Mouse (Mus musculus): ENCODE data around the gene C1qtnf1. TPM values are rescaled to one million over a fixed set of nuclear protein-coding genes. Genes with fewer than 3 reads are reported as not detected.

The C1qtnf1 gene
- total RNA-seq, 4 experiments from 2014 or later = 3.1 to 6.0 (median 3.6) TPM

DNA sequence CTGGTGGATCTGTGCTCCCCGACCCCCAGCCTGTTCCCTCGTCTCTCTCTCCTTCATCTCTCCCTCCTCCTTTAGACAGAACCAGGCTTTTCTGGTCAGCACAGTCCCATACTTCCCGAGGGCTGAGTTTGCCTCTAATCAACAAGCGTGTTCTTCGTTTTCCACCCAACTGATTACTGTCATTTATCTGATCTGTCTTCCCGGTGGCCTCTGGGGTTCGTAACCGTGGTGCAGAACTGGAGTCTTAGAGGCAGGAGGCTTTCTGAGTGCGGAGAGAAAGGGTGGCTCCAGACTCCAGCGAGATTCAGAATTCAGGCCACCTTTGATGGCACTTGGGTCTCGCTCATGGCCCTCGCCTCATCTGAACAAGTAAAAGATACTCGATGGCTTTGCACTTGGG, 6.1 kb downstream of the C1qtnf1 start:
- no peak for DNase-seq (ENCODE audit: low spot score in 2 of 2)

DNA sequence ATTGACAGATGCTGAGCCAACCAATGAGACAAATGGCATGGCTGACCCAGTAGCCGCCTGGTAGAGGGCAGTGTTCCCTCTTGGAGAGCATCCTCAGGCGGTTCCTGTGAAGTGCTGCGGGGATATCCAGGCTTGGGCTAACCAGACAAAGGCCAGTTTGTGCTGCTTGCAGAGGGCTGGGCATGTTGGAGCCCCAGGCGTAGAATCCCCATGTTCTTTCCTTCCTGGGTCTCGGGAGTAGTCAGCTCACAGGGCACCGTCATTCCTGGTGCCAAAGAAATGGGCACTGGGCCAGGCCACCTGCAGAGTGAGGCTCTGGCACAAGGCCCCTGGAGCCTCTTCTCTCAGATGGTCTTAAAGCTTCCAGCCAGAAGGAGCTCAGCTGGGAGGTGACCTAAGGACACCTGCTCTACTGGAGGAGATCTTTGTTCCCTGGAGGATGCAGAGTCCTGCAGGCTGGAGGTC, 8.5 kb downstream of the C1qtnf1 start:
- peak in 1 of 2 experiments; percentile 33 for DNase-seq (ENCODE audit: low spot score in 2 of 2)

DNA sequence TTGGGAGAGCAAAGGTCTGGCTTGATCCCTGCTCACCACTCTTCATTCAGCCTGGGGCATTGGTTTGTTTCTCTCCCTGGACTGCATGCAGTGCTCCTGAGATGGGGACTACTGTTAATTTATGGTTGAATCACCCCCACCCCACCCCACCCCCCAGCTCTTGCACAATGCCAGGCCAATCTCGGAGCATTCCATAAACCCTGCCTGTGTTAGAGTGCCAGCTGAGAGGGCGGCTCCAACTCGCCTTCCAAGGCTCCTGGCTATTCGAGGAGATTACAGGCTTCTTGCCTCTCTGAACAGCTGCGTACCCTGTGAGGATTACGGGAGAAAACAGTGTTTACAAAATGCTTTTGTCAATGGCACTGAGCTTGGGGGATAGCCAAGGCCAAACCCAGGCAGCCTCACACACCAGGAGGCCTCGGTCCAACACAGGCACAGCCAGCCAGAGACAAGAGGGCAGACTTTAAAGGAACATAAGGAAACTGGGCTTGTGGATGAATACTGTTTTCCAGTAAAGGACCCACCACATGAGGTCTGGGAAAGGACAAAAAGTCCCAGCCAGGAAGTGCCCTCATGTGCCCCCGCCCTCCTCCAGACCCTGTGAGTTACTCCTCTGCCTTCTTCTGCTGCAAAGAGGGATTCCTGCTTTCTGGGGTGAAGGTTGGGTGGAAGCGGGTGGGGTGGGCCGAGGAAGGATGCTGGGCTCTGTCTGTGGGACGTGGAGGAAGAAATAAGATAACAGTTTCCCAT, 10.8 kb downstream of the C1qtnf1 start:
- no peak for DNase-seq (ENCODE audit: low spot score in 2 of 2)

DNA sequence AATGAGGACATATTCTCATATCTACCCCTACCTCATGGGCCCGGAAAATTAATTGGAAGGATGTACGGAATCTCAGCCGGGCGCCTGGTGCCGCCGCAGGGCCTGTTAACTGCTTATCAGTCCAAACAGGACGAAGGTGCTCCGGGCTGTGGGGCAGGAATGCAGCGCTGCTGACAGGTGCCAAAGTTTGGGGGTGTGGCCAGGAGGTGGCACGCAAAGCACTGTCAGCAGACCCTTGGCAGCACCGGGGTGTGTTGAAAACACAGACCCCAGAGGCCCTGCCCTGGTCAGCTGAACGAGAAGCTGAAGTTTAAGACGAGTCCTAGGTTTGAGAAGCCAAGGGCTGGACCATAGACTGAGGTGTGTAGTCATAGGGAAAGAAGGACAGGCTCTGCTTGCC, 14.7 kb downstream of the C1qtnf1 start:
- no peak for DNase-seq (ENCODE audit: low spot score in 2 of 2)

DNA sequence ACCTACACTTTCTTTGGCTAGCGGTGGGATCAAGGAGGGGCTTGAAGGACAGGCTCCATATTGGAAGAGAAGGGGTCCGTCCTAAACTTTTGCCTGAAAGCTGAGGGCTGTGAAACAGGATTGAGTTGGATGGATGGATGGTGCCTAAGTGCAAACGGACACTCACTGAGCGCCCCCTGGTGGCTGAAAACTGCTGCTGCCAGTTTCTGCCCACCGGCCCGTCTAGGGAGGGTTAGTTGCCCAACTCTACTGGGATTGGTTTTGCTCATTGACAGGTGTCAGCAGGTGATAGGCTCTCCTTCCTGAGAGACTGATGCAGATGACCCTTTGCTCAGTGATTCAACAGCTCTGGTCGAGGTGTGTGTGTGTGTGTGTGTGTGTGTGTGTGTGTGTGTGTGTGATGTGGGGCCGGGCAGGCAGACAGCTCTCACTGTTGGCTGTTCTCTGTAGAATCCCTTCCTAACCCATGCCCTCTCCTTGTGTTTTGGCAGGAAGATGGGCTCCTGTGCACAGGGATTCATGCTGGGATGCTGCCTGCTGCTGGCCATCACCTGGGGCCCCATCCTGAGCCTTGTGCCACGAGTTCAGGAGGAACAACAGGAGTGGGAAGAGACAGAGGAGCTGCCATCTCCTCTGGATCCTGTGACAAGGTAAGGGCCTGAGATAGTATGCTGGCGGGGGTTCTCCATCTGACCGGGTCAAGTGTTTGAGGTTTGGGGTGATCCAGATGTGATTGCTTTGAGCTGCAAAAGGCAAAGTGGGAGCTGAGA, 15.4 kb downstream of the C1qtnf1 start:
- peak in 1 of 2 experiments; percentile 66 for DNase-seq (ENCODE audit: low spot score in 2 of 2)

DNA sequence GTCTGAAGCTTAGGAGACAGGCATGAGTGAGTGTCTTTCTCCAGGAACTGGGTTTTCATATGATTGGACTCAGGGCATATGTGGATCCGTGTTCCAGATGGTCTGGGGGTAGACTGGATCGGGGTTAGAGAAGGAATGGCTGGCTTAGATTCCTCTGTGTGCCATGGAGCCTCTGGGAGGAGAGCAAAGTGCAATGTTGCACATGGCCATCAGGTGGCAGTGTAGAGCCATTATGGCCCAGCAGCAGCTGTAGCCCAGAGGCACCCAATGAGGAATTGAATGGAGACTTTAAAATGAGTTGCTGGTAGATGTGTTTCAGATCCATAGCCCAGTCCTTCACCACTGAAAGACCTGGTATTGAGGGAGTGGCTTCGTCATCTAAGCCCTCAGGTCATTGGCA, 17.8 kb downstream of the C1qtnf1 start:
- DNase-seq (ENCODE audit: low spot score in 2 of 2) = peak in 1 of 2 experiments; percentile 72

DNA sequence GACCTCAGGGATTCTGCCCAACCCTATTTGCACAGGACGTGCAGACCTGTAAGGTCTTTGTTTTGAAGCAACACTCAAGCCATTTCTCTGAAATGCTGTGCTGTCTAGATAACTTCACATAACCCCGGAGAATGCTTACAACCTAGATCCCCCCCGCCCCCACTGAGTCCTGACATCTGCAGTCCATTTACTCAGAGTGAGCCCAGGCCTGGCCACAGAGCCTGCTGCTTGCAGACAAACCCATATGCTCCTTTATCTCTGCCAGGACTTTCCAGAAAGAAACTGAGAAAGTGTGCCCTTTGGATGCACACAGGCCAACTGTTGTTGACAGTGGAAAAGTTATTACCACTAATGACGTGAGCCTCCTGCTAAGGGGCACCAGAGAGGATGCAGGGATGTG, 19.3 kb downstream of the C1qtnf1 start:
- DNase-seq (ENCODE audit: low spot score in 2 of 2) = no peak

DNA sequence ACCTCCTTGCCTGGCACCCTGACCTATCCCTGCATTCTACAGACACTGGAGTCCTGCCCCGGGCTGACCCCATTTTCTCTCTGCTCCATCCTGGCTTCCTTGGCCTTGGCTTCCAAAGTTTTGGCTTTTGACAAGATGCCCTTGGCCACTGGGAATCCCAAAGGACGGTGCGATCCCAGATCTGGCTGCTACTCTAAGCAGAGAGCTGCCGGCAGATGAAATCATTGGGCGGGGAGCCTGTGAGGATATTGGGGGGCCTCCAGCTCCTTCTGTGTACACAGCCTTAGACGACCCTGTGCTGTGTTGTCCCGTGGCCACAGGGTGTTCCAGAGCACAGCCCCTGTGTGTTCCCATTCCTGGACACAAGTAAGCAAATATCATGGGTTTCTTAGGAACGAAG, 20.4 kb downstream of the C1qtnf1 start:
- DNase-seq (ENCODE audit: low spot score in 2 of 2) = no peak

DNA sequence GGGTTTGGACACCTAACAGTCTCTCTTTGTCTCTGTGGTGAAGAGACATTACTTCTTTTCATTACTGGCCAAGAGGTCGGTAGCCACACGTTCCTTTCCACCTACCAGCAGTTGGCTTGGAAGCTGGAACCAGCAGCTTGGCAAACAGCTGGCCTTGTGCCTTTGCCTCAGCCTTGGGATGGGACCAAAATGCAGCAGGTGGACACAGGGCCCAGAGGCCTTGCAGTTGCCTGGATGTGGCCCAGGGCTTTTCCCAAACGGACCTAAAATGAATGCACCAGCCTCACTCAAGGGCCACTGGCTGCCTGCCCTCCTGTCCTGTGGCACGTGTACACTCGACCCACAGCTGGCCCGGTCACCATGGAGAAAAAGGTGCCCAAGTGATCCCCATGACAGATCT, 23.2 kb downstream of the C1qtnf1 start:
- DNase-seq (ENCODE audit: low spot score in 2 of 2) = no peak

DNA sequence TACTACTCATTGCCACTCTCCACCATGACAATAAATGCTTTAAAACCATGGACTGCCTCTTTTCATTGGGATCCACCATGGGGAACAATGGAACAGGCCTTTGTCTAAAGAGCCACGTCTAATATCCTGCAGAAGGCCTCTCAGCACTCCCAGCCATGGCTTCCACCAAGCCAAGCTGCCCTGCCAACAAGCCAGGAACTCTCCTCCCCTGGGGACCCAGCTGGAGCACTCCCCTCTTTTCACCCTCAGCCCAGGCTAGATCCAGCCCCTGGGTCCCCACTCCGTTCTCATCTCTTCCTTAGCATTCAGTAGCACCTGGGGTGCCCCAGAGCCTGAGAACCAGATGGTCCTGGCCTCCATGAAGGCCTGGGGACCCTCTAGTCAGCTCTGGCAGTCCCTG, 25.0 kb downstream of the C1qtnf1 start:
- no peak for DNase-seq (ENCODE audit: low spot score in 2 of 2)

DNA sequence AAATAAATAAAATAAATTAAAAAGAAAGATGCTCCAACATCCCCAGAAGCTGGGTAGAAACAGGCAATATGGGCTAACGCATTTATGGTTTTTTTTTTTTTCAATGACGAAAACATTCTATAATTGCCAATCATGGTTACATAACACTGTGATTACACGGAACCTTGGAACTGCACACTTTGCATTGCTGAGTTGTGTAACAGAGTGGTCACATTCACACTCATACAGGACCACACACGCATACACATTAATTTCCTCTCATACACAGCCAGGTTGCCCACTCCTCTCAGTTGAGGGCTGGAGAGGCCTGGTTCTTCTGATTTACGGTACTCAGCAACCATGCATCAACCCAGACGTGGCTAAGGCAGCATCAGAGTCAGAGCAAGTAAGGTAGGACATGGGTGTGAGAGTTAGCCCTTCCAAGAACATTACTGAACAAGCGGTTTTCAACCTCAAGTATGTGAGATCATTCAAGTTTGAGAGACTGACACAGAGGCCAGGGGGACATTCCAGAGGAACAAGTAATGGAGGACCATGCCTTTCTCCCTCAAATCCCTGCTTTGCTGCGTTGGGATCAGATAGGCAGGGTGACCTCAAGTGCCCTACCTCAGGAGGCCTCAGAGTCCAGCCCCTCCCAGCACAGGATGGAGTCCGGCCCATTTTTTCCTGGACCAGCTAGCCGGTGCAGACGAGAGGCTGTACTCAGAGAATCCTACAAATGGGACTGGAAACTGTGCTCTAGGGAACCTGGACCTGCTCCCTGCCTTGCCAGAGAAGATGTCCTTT, 26.1 kb downstream of the C1qtnf1 start:
- DNase-seq (ENCODE audit: low spot score in 2 of 2) = no peak

DNA sequence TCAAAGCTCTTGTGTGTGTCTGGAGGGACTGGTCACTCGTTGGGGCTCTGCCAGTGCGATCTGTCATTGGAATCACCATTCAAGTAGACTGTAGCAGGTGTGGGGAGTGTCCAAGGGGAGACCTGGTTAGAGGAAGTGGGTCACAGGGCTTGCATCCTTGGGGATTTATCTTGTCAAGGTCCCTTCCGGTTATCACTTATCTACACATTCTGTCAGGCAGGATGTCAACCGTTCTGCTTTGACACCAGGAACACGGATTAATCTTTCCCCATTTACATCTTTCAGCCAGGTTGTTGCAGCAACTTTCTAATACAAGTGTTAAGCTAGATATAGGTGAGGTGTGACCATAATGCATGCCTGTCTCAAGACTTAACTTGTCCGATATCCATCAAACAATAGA, 27.8 kb downstream of the C1qtnf1 start:
- DNase-seq (ENCODE audit: low spot score in 2 of 2) = no peak

DNA sequence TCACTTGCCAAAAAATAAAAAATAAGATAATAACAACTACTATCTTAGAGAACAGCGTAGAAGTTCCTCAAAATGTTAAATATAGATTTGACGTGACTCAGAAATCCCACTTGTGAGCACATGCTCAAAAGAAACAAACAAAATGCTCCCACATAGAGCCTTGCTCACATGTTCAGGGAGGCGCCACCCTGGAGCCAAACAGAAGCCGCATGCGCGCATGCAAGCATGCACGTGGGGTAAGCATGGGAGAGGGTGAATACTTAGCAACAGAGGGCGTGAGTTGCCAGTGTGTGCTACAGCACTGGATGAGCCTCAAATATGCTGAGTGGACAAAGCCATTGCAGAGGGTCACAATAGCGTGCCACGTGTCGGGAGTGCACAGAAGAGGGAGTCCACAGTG, 28.9 kb downstream of the C1qtnf1 start:
- peak in 1 of 2 experiments; percentile 65 for DNase-seq (ENCODE audit: low spot score in 2 of 2)

DNA sequence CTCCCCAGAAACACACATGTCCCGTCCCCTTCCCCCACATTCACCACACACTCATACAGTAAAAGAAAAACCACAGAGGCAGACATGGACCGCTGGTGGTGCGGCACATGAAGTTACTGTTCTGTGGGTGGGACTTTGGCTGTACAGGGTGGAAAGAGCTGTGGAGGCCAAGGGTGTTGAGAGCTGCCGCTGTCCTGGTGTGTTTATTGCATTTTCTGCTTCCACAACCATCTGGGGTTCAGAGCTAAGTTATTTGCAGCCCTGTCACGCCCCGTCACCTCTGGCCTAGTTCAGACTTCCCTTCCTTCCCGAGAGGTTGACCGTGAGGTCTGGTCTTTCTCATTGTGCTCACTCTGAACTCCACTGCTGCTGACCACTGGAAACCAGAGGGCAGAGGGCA, 31.0 kb downstream of the C1qtnf1 start:
- no peak for DNase-seq (ENCODE audit: low spot score in 2 of 2)

DNA sequence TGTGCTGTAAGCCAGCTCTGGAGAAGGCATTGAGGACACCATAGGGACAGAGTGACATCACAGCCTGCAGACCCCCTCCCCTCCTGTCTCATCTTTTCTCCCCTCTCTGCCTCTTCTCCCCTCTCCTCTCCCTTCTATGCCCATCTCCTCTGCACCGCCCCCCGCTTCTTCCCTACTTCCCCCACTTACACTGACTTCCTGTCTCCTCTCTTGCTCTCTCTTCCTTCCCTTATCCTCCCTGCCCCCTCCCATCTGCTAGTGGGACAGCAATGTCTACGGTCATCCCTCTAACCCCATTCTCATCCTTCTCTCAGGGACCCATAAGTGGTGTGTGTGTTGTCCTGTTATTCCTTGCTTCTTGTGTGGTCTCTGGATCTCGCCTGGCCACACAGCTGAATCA, 31.5 kb downstream of the C1qtnf1 start:
- DNase-seq (ENCODE audit: low spot score in 2 of 2) = no peak

DNA sequence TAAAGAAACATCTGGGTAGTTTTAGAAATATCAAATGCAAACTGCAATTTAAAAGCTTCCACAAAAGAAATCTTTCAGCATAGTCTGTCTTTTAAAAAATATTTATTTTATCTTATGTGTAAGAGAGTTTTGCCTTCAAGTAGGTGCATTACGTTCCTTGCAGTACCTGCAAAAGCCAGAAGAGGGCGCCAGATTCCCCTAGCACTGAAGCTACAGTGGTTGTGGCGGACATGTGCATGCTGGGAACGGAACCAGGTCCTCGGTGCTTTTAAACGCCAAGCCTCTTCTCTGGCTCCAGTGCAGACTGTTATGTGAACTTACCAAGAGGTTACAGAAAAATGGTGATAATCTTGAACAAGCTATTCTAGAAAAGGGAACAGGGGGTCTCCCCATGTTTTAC, 32.3 kb downstream of the C1qtnf1 start:
- no peak for DNase-seq (ENCODE audit: low spot score in 2 of 2)

DNA sequence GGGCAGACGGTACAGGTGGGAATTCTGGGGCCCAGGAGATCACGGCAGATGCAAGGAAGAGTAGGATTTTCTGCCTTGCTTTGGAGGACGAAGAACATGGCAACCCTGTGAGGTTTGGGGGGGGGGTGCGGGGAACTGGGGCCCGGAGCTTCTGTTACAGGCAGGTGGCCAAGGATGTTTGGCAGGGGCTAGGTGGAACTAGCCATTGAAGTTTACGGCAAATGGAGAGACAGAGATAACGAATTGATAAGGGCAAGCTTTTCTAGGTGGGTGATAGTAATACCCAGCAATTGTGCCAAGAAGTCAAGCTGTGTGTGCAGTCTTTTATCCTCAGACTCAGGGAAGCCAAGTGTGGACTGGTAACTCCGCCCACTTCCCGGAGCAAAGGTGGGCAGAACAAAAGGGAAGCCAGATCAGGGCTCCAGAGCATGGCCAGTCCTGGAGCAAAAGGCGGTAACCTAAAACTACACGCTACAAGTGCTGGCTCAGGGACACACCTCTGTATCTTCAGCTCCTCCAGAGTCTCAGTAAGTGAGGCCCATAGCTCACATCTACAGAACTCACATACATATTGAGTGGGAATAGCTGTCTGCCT, 39.5 kb downstream of the C1qtnf1 start:
- DNase-seq (ENCODE audit: low spot score in 2 of 2) = no peak

DNA sequence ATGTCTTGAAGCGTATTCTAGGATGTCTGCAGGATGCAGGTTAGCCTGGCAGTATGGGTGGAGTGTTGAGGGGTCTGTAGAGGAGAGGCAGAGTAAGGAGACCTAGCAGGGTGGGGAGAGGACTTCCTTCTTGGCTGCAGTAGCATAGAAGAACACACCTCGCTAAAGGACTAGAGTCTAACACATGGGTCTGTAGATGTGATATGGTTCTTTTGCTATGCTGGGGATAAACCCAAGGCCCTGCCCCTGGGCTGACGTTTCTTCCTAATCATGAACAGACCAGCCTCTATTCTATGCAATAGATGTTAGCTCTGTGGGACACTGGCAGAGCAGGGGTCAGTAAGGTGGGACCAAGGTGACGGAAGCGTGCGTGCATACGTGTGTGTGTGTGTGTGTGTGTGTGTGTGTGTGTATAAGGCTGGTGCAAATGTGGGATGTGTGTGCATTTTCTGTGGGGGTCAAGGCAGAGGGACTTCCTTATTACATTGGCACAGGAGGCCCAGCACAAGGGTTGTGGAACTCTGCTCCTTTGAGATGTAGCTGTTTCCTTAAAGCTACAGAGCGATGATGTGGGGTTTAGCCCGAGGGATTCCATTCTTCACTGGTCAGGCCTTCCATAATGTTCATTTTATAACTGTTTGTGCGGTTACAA, 41.6 kb downstream of the C1qtnf1 start:
- DNase-seq (ENCODE audit: low spot score in 2 of 2) = no peak

DNA sequence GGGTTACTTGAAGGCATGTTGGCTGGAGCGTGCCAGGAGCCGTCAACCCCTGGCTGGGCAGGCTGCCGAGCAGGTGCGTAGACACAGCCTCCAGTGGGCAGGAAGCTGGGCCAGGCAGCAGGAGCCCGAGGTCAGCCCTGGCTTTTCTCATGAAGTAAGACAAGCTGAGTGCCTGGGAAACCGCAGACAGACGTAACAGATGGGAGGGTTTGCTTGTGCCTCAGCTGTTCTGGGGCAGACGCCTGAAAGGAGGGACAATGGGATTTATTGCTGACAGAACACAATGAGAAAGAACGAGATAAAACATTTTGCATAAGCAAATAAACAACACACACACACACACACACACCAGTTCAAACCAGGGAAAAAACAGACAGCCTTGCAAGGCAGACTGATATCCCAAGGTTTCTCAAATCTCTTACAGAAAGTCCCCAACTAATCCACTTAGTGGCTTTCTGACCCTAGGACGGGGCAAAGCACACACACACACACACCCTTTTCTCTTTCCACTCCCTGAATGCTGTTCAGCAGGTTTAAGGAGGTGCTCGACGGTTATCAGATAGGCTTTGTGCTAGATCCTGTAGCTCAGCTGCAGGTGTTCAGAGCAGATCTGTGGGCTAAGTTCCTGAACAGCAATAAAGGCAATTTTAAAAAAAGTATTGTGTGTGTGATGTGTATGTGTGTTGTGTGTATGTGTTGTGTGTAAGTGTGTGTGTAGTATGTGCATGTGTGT, 42.4 kb downstream of the C1qtnf1 start:
- DNase-seq (ENCODE audit: low spot score in 2 of 2) = no peak

DNA sequence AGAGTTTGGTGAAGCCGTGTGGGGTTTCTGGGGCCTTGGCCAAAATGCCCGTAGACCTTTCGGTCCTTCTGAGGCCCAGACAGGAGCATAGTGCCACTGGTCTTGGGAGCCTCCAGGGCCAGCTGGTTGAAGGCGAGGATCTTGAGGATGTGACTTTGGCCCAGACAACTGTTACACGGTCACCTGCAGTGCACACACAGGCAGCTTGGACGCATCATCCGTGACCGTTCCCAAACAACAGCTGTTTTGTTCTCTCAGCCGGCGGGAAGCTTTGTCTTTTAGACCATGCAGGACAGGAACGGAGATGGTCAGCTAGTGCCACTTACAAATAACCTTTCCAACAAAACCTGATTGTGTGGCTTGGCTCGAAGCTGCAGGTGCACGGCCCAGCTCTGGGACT, 43.7 kb downstream of the C1qtnf1 start:
- no peak for DNase-seq (ENCODE audit: low spot score in 2 of 2)
